Mouse (Mus musculus): ENCODE measurements around the gene Psenen.
A peak's percentile ranks its signal among the peaks of the same experiment; 100 is the strongest.

Psenen gene

GRCm38 (mm10) chr7:30553810-30554584, 9.4 kb downstream of the Psenen start:
- DNase-seq (ENCODE audit: low spot score): no peak

- no peak for DNase-seq (ENCODE audit: low spot score)
These were observed 10.3 kb downstream of the Psenen start for GRCm38 (mm10) chr7:30553021-30553589.

GRCm38 (mm10) chr7:30552102-30553020, 11.1 kb downstream of the Psenen start, which contains the start of the genes Hspb6 and Proser3:
TSS of gene Hspb6 (plus strand) at chr7:30552178.
TSS of gene Proser3 (minus strand) at chr7:30552299.
- DNase-seq (ENCODE audit: low spot score): peak; percentile 80

DNA sequence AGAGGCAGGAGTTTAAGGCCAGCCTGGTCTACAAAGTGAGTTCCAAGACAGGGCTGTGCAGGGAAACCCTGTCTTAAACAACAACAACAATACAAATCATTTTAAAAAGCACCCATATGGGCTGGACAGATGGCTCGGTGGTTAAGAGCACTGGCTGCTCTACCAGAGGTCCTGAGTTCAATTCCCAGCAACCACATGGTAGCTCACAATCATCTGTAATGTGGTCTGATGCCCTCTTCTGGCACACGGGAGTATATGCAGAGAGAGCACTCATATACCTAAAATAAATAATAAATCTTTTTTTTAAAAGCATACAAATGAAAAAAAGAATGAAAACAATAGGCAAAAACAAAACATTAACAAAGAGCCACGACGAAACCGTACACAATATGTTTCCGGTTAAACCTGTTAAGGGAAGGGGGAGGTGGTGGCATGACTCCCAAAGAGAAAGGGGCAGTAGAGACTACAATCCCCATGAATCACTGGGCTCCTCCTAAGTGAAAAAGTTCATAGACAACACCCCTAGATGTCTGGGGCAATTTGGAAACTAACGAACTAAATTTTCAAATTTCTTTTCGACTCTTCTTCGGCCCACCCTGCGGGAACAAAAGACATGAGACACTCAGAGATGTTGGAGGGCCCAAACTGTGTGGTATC, 11.9 kb downstream of the Psenen start:
- DNase-seq (ENCODE audit: low spot score): no peak

GRCm38 (mm10) chr7:30550603-30551002, 12.8 kb downstream of the Psenen start:
- no peak for DNase-seq (ENCODE audit: low spot score)

DNA sequence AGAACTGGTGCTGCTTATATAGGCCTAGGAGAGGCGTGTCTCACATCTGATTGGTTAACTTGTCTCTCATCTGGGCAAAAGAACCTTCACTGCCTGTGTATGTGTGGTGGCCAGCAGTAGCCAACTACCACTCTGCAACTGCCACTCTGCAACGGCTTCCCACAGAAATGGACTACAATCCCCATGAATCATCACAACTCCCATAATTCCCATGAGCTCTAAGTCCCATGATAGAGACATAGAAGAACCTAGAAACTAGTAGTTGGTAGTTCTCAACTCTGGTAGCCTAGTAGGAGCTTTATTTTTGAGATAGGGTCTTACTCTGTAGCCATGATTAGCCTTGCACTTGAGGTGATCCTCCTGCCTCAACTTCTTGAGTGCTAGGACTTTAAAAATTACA, 13.5 kb downstream of the Psenen start:
- DNase-seq (ENCODE audit: low spot score): no peak

DNA sequence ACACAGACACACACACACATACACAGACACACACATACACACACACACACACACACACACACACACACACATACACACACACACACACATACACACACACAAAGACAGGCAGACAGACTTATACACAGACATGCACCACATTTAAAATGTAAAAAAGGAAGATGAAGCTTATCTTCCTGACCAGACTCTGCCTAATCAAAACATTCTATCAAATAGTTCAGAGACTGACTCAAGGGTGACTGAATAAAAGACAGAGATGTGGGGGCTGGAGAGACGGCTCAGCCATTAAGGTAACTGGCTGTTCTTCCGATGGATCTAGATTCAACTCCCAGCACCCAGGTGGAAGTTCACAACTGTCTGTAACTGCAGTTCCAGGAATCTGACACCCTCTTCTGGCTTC, 19.1 kb downstream of the Psenen start:
- DNase-seq (ENCODE audit: low spot score): no peak

- DNase-seq (ENCODE audit: low spot score): no peak
These were observed 22.9 kb downstream of the Psenen start for GRCm38 (mm10) chr7:30540572-30540971.

- peak; percentile 77 for DNase-seq (ENCODE audit: low spot score)
These were observed 28.5 kb downstream of the Psenen start, which contains the start of gene Arhgap33 for GRCm38 (mm10) chr7:30534633-30535577. TSS of gene Arhgap33 (minus strand) at chr7:30535060.

GRCm38 (mm10) chr7:30533941-30534632, 29.3 kb downstream of the Psenen start:
- DNase-seq (ENCODE audit: low spot score): no peak

DNA sequence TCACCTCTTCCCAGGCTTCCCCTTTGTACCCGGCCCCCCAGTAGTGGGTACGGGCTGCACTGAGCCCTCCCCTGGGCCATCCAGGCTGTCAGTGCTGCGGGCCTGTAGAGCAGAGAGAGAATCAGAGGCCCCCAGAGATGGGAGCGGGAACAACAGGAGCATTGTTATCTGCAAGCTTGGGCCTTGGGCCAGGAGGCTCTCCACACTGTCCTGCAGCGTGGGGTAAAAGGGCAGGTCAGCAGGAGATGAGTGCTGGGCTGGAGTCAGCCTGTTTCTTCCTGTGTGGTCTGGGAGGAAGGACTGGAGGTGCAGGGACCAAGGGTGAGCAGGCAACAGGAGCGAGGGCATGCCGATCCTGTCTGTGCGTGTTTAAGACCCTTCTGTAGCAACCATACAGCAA, 30.5 kb downstream of the Psenen start:
- no peak for DNase-seq (ENCODE audit: low spot score)

GRCm38 (mm10) chr7:30531291-30531815, 32.1 kb downstream of the Psenen start:
- DNase-seq (ENCODE audit: low spot score): no peak

GRCm38 (mm10) chr7:30526981-30527380, 36.4 kb downstream of the Psenen start:
- no peak for DNase-seq (ENCODE audit: low spot score)

DNA sequence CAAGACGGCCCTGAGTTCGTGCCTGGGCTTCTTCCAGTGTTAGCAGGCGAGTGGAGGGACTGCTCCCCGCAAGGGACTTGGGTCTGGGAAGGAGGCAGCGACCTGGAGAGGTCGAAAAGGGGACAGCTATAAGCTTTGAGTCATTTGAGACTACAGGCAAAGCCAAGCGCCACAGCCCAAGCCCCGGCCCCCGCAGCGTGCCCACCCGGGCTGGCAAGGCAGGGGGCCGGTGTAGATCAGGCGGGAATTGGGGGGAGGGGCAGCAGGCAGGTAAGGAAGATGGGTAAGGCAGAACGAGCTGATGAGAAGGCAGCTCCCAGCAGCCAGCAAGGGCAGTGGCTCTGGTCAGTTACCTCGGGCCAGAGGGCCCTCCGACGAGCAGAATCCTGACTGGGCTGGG, 37.0 kb downstream of the Psenen start:
- DNase-seq (ENCODE audit: low spot score): no peak

DNA sequence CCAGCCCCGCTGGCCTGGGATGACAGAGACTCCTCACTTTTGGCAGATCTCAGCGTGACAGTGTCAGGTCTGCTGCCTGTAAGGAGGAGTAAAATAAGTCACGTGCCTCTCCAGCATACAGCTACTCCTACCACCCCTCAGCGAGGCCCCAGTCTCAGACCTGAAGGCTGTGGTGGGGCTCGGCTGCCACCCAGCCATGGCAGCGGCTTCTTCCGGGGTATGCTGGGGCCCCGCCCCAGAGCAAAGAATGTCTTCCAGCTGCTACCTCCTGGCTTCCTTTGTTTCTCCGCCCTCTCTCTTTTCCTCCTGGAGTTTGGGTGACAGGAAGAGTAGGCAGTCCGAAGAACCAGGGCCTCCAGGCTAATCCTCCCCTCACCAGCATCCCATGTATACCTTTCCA, 37.5 kb downstream of the Psenen start:
- DNase-seq (ENCODE audit: low spot score): no peak

- DNase-seq (ENCODE audit: low spot score): no peak
These were observed 38.9 kb downstream of the Psenen start for GRCm38 (mm10) chr7:30524487-30524886.

DNA sequence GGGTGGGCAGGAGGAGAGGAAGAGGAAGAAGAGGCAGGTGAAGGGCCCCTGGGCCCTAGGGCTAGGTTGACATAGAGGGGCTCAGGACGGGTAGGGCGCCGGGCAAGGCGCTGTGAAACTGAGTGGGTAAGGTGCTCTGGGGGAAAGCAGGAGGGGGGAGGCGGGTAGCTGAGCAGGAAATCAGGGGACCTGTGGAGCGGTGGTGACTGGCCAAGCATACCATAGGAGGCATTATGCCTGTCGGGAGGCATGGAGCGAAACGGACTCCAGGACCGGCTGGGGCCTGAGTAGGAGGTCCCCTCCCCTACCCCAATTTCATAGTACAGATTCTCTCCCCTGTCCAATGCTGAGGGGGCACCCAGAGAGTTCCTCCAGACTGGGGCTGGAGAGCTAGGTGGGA, 40.6 kb downstream of the Psenen start:
- no peak for DNase-seq (ENCODE audit: low spot score)

GRCm38 (mm10) chr7:30520856-30521255, 42.6 kb downstream of the Psenen start:
- DNase-seq (ENCODE audit: low spot score): no peak

DNA sequence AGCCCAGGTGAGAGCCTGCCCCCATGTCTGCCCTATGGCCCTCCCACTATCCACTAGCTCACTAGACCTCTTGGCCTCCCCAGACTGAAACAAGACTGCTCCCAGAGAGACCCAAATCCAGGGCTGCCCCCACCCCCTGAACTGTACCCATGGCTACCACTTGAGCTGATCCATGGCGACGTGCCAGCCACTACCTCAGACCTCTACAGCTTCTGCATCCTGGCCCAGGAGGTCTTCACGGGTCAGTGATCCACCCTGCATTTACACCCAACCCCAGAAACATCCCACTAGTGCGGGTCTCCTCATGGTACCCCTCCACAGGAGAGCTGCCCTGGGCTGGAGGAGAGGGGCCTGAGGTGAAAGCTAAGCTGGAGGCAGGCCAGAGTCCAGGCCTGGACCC, 43.0 kb downstream of the Psenen start:
- DNase-seq (ENCODE audit: low spot score): no peak

- DNase-seq (ENCODE audit: low spot score): no peak
These were observed 45.1 kb downstream of the Psenen start for GRCm38 (mm10) chr7:30518325-30518724.
